Mouse (Mus musculus) heart, postnatal 0 days (tissue): ENCODE results near the gene Tbc1d9b.
"Not testable (repeated sequence)": the region's sequence is repeated elsewhere in the genome, so short reads cannot be mapped to it uniquely, and the experiment has no call there.

Experiments used
- CTCF ChIP-seq: IDR thresholded peaks from 2 replicates; pipeline ENCODE4 v1.5.1; 2016; ENCODE audit warnings: antibody characterized with exemption, control low read depth, low read depth
- EP300 ChIP-seq: IDR thresholded peaks from 2 replicates; pipeline ENCODE4 v1.6.1; 2016; ENCODE audit warnings: antibody characterized with exemption, low read depth

DNA sequence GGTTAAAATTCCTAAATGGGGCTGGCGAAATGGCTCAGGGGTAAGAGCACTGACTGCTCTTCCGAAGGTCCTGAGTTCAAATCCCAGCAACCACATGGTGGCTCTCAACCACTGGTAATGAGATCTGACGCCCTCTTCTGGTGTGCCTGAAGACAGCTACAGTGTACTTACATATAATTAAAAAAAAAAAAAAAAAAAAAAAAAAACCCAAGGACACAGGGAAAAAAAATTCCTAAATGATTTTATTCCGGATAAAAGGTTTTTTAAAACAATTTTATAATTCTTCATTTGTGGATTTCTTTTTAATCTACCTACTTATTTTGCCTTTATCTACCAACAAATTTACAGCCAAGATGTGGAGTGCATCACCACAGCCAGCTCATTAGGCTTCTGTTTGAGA lies 29.2 kb upstream of the Tbc1d9b start:
- not testable (repeated sequence) for TF ChIP-seq EP300, CTCF
